Mouse (Mus musculus) neural tube, embryonic 11.5 days (tissue): ENCODE results near the gene Papss2. TPM values are rescaled to one million over a fixed set of nuclear protein-coding genes. Genes with fewer than 3 reads are reported as not detected.

ENCODE experiments used
- ATAC-seq: fragments of 200-750 bp; cut with Nextera tagmentation; 2 replicates; pipeline ENCODE4 v1.8.0; 2017; ENCODE audit warnings: moderate number of reproducible peaks, mild to moderate bottlenecking, moderate TSS enrichment, moderate library complexity; ENCODE audit not compliant: insufficient read depth, low FRiP score, low TSS enrichment
- DNase-seq: peaks from one replicate; pipeline ENCODE4 v3.0.0-alpha.2; 2015; ENCODE audit warnings: low spot score
- H3K27ac ChIP-seq: fragments of 300-500 bp; sonication (generic); 2 replicates; pipeline ENCODE4 v1.5.1; 2014; ENCODE audit warnings: low read depth, mild to moderate bottlenecking, low read length
- H3K27me3 ChIP-seq: fragments of 300-500 bp; sonication (generic); 2 replicates; pipeline ENCODE4 v1.6.1; 2014; ENCODE audit warnings: mild to moderate bottlenecking, low read length, mixed read lengths; ENCODE audit not compliant: control insufficient read depth, insufficient read depth
- H3K36me3 ChIP-seq: fragments of 300-500 bp; sonication (generic); 2 replicates; pipeline ENCODE4 v1.6.1; 2014; ENCODE audit warnings: mild to moderate bottlenecking, low read length, moderate library complexity, mixed read lengths; ENCODE audit not compliant: control insufficient read depth, insufficient read depth
- H3K4me1 ChIP-seq: fragments of 300-500 bp; sonication (generic); 2 replicates; pipeline ENCODE4 v1.6.1; 2014; ENCODE audit warnings: low read length, mixed read lengths; ENCODE audit not compliant: control insufficient read depth, insufficient read depth
- H3K4me2 ChIP-seq: fragments of 300-500 bp; sonication (generic); 2 replicates; pipeline ENCODE4 v1.6.1; 2014; ENCODE audit warnings: low read depth, mild to moderate bottlenecking, moderate library complexity
- H3K4me3 ChIP-seq: fragments of 300-500 bp; sonication (generic); 2 replicates; pipeline ENCODE4 v1.5.1; 2014; ENCODE audit warnings: low read depth, low read length
- H3K9ac ChIP-seq: fragments of 300-500 bp; sonication (generic); 2 replicates; pipeline ENCODE4 v1.6.1; 2014; ENCODE audit warnings: mild to moderate bottlenecking, low read length
- H3K9me3 ChIP-seq: fragments of 300-500 bp; sonication (generic); 2 replicates; pipeline ENCODE4 v1.6.1; 2016; ENCODE audit warnings: low read length; ENCODE audit not compliant: control insufficient read depth
- polyA plus RNA-seq: library from polyadenylated mRNA; unstranded; fragments of >200 nt; fragmentation: Nextera tagmentation; extraction: Ambion mirVana; gene quantifications from 2 replicates; pipeline ENCODE4 v1.2.1, GENCODE M21; 2014

The Papss2 gene
- polyA plus RNA-seq, 1 experiment from 2014 or later: 1.6 TPM

DNA sequence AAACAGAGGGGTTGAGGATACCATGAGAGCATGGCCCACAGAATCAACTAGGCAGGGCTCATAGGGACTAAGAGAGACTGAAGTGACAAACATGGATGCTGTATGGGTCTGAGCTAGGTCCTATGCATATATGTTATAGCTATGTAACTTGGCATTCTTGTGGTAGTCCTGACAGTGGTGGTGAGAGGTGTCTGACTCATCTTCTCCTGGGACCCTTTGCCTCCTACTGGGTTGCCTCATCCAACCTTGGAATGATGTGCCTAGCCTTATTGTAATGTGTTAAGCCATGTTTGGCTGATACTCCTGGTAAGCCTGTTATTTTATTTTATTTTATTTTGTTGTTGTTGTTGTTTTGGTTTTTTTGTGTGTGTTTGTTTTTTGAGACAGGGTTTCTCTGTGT lies 120.1 kb downstream of the Papss2 start:
- no peak overlapping the region for H3K27ac ChIP-seq
- H3K9me3 ChIP-seq: no peaks in the 10 kb centered on the region
- H3K4me3 ChIP-seq: no peak overlapping the region
- no peak overlapping the region for H3K4me2 ChIP-seq
- ATAC-seq (no peak), DNase-seq (no peak)
- peaks cover 4% of the 10 kb centered on the region; the same call in 1 of the 2 replicates for H3K4me1 ChIP-seq
- H3K27me3 ChIP-seq: no peaks in the 10 kb centered on the region
- H3K9ac ChIP-seq: no peak overlapping the region
- H3K36me3 ChIP-seq: no peaks in the 10 kb centered on the region

Other genes starting within 250 kb of the Papss2 start
- gene Sgms1, start 206.1 kb upstream of the Papss2 start, polyA plus RNA-seq: 11.0 and 14.1 TPM in 2 replicates
- 97.9 and 104 TPM in 2 replicates for gene Rpl9-ps6, start 129.2 kb upstream of the Papss2 start, polyA plus RNA-seq
- 67.2 and 71.1 TPM in 2 replicates for gene Minpp1, start 110.0 kb upstream of the Papss2 start, polyA plus RNA-seq
- 101 and 105 TPM in 2 replicates for gene Atad1, start 144.0 kb downstream of the Papss2 start, polyA plus RNA-seq
- gene Pten, start 161.7 kb downstream of the Papss2 start, polyA plus RNA-seq: 8.2 and 8.3 TPM in 2 replicates